Mouse (Mus musculus) T-helper 2 cell (primary cell): ENCODE results near the gene Asphd2.

ENCODE experiments used
- in situ Hi-C: fragments of 300-600 bp; cut with MboI, MseI; formaldehyde crosslinking; loops from one replicate; pipeline ENCODE4 v1.15.1; 2025; ENCODE audit warnings: high pct_unique_total_duplicates

Asphd2 gene

GRCm38 (mm10) chr5:112349169-112349568 lies 45.5 kb downstream of the Asphd2 start:
- in situ Hi-C loops = no loop called here

- in situ Hi-C loops = no loop called here
Measured at GRCm38 (mm10) chr5:112346211-112346965, 48.3 kb downstream of the Asphd2 start.

GRCm38 (mm10) chr5:112344092-112344960 lies 50.3 kb downstream of the Asphd2 start:
- in situ Hi-C loops = no loop called here

GRCm38 (mm10) chr5:112343205-112343595 lies 51.5 kb downstream of the Asphd2 start:
- in situ Hi-C loops = no loop called here

GRCm38 (mm10) chr5:112342463-112343204 lies 52.0 kb downstream of the Asphd2 start, which contains the start of the genes Srrd and Hps4:
Gene Srrd (minus strand): TSS chr5:112343040.
Gene Hps4 (plus strand): TSS chr5:112343083.
- in situ Hi-C loops = no loop called here

DNA sequence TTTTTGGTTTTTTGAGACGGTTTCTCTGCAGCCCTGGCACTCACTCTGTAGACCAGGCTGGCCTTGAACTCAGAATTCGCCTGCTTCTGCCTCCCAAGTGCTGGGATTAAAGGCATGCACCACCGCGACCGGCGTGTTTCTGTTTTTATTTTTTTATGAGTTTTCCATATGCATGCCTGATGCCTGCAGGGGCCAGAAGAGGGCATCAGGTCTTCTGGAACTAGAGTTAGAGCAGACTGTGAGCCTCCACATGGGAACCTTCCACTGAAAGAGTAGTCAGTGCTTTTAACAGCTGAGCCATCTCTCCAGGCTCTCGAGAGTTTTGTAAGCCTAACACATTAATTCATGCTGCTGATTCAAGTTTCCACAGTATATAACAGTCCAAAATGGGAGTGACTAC lies 55.5 kb downstream of the Asphd2 start:
- in situ Hi-C loops = loop anchor here (5.0 kb wide), 1 partner anchor 97 kb away; no protein-coding TSS in a partner anchor

- in situ Hi-C loops = loop anchor here (5.0 kb wide), 1 partner anchor 95 kb away; no protein-coding TSS in a partner anchor
Measured at GRCm38 (mm10) chr5:112337004-112337403, 57.7 kb downstream of the Asphd2 start.

- in situ Hi-C loops = loop anchor here (5.0 kb wide), 1 partner anchor 93 kb away; no protein-coding TSS in a partner anchor
Measured at GRCm38 (mm10) chr5:112335473-112335872, 59.2 kb downstream of the Asphd2 start.
